Mouse (Mus musculus) intestine, postnatal 0 days (tissue): Measurements from ENCODE around the gene Ap1m2. TPM values are rescaled to one million over a fixed set of nuclear protein-coding genes. Genes with fewer than 3 reads are reported as not detected.
"Not testable (repeated sequence)": the region's sequence is repeated elsewhere in the genome, so short reads cannot be mapped to it uniquely, and the experiment has no call there.

ENCODE experiments used
- ATAC-seq: fragments of 200-750 bp; cut with Nextera tagmentation; 2 replicates; pipeline ENCODE4 v1.8.0; 2017; ENCODE audit warnings: mild to moderate bottlenecking, moderate TSS enrichment, moderate library complexity
- H3K27ac ChIP-seq: fragments of 300-500 bp; sonication (generic); 2 replicates; pipeline ENCODE4 v1.5.1; 2014; ENCODE audit warnings: mild to moderate bottlenecking, low read depth, low read length, moderate library complexity
- H3K27me3 ChIP-seq: fragments of 300-500 bp; sonication (generic); replicated peaks from 2 replicates; pipeline ENCODE4 v1.6.1; 2014; ENCODE audit warnings: low read length, mixed read lengths; ENCODE audit not compliant: control insufficient read depth, insufficient read depth
- H3K36me3 ChIP-seq: fragments of 300-500 bp; sonication (generic); 2 replicates; pipeline ENCODE4 v1.6.1; 2014; ENCODE audit warnings: mild to moderate bottlenecking, moderate library complexity; ENCODE audit not compliant: control insufficient read depth, insufficient read depth
- H3K4me1 ChIP-seq: fragments of 300-500 bp; sonication (generic); replicated peaks from 2 replicates; pipeline ENCODE4 v1.6.1; 2014; ENCODE audit warnings: antibody characterized with exemption, low read length, mixed read lengths; ENCODE audit not compliant: control insufficient read depth, insufficient read depth
- H3K4me2 ChIP-seq: fragments of 300-500 bp; sonication (generic); replicated peaks from 2 replicates; pipeline ENCODE4 v1.6.1; 2014; ENCODE audit warnings: low read depth, mild to moderate bottlenecking, moderate library complexity
- H3K4me3 ChIP-seq: fragments of 300-500 bp; sonication (generic); 2 replicates; pipeline ENCODE4 v1.5.1; 2014; ENCODE audit warnings: low read depth, low read length
- H3K9ac ChIP-seq: fragments of 300-500 bp; sonication (generic); 2 replicates; pipeline ENCODE4 v1.6.1; 2014; ENCODE audit warnings: mild to moderate bottlenecking, low read depth, low read length
- H3K9me3 ChIP-seq: fragments of 300-500 bp; sonication (generic); 2 replicates; pipeline ENCODE4 v1.6.1; 2016; ENCODE audit warnings: mixed run types; ENCODE audit not compliant: control insufficient read depth
- CTCF ChIP-seq: sonication (generic); IDR thresholded peaks from 2 replicates; pipeline ENCODE4 v1.5.1; 2016; ENCODE audit warnings: low read depth, mild to moderate bottlenecking, control low read depth, antibody characterized with exemption, moderate library complexity
- WGBS: fragments of 180-500 bp; shearing (Covaris S2); extraction: QIAGEN DNeasy Blood & Tissue Kit; methylation state at CpG from one replicate; pipeline ENCODE4 v1.1.7; 2014; 5-methylcytosine and 5-hydroxymethylcytosine counted together
- polyA plus RNA-seq: library from polyadenylated mRNA; unstranded; fragments of >200 nt; fragmentation: Nextera tagmentation; extraction: Ambion mirVana; gene quantifications from 2 replicates; pipeline ENCODE4 v1.2.1, GENCODE M21; 2015

Ap1m2 gene
- polyA plus RNA-seq, 1 experiment from 2014 or later, result 192 TPM

GRCm38 (mm10) chr9:21329041-21329440 lies 16.9 kb upstream of the Ap1m2 start:
- ATAC-seq, result no peak
- no peak overlapping the region for H3K4me2 ChIP-seq
- H3K4me1 ChIP-seq, result no peaks in the 10 kb centered on the region
- TF ChIP-seq CTCF, result no peak
- 61% methylated on average over 3 of the region's 5 CpGs for WGBS
- no peaks in the 10 kb centered on the region for H3K36me3 ChIP-seq
- no peaks in the 10 kb centered on the region for H3K27me3 ChIP-seq
- H3K9ac ChIP-seq, result no peak overlapping the region
- no peaks in the 10 kb centered on the region for H3K9me3 ChIP-seq
- no peak overlapping the region for H3K4me3 ChIP-seq
- no peak overlapping the region for H3K27ac ChIP-seq

- Histone ChIP-seq H3K27ac (no peak overlapping the region), H3K9ac (no peak overlapping the region), H3K9me3 (no peaks in the 10 kb centered on the region), H3K4me3 (no peak overlapping the region), H3K36me3 (no peaks in the 10 kb centered on the region), H3K27me3 (no peaks in the 10 kb centered on the region), H3K4me1 (no peaks in the 10 kb centered on the region), H3K4me2 (no peak overlapping the region)
- ATAC-seq, result no peak
- WGBS, result 68% methylated on average over 3 of the region's 3 CpGs
- no peak for TF ChIP-seq CTCF
Measured at GRCm38 (mm10) chr9:21328041-21328440, 15.9 kb upstream of the Ap1m2 start.

GRCm38 (mm10) chr9:21327569-21327968 lies 15.4 kb upstream of the Ap1m2 start:
- Histone ChIP-seq H3K4me2 (no peak overlapping the region), H3K4me3 (no peak overlapping the region), H3K36me3 (no peaks in the 10 kb centered on the region), H3K27ac (no peak overlapping the region), H3K27me3 (no peaks in the 10 kb centered on the region), H3K9ac (no peak overlapping the region), H3K9me3 (no peaks in the 10 kb centered on the region), H3K4me1 (no peaks in the 10 kb centered on the region)
- WGBS, result 55% methylated on average over 3 of the region's 3 CpGs
- ATAC-seq, result no peak
- no peak for TF ChIP-seq CTCF

- no peak for TF ChIP-seq CTCF
- Histone ChIP-seq H3K27me3 (no peaks in the 10 kb centered on the region), H3K4me1 (no peaks in the 10 kb centered on the region), H3K9ac (no peak overlapping the region), H3K4me2 (no peak overlapping the region), H3K9me3 (no peaks in the 10 kb centered on the region), H3K27ac (no peak overlapping the region), H3K4me3 (no peak overlapping the region), H3K36me3 (no peaks in the 10 kb centered on the region)
- 85% methylated on average over 11 of the region's 11 CpGs for WGBS
- ATAC-seq, result no peak
Measured at GRCm38 (mm10) chr9:21324269-21324668, 12.1 kb upstream of the Ap1m2 start.

GRCm38 (mm10) chr9:21322917-21323297 lies 10.8 kb upstream of the Ap1m2 start:
- not testable (repeated sequence) for H3K27me3 ChIP-seq, H3K4me3 ChIP-seq, ATAC-seq, H3K36me3 ChIP-seq, H3K4me2 ChIP-seq, H3K27ac ChIP-seq, H3K9me3 ChIP-seq, H3K4me1 ChIP-seq, H3K9ac ChIP-seq
- 80% methylated on average over 8 of the region's 8 CpGs for WGBS

- ATAC-seq, result no peak
- 81% methylated on average over 19 of the region's 19 CpGs for WGBS
- Histone ChIP-seq H3K4me1 (no peaks in the 10 kb centered on the region), H3K27ac (no peak overlapping the region), H3K4me3 (no peak overlapping the region), H3K36me3 (no peaks in the 10 kb centered on the region), H3K9ac (no peak overlapping the region), H3K27me3 (no peaks in the 10 kb centered on the region), H3K9me3 (no peaks in the 10 kb centered on the region), H3K4me2 (peak overlapping the region; percentile 75)
- TF ChIP-seq CTCF, result no peak
Measured at GRCm38 (mm10) chr9:21322211-21322916, 10.2 kb upstream of the Ap1m2 start.

- 14% methylated on average over 6 of the region's 6 CpGs for WGBS
- Histone ChIP-seq H3K27ac (no peak overlapping the region), H3K4me3 (peak overlapping the region; percentile 55), H3K4me1 (no peaks in the 10 kb centered on the region), H3K27me3 (no peaks in the 10 kb centered on the region), H3K4me2 (peak overlapping the region; percentile 75), H3K9ac (peak overlapping the region; percentile 50; the same call in 1 of the 2 replicates), H3K9me3 (no peaks in the 10 kb centered on the region), H3K36me3 (no peaks in the 10 kb centered on the region)
- no peak for TF ChIP-seq CTCF
- no peak for ATAC-seq
Measured at GRCm38 (mm10) chr9:21321513-21321835, 9.3 kb upstream of the Ap1m2 start.
